Mouse (Mus musculus) megakaryocyte, adult 5-6 weeks (primary cell): ENCODE results near the gene Pigq. TPM values are rescaled to one million over a fixed set of nuclear protein-coding genes. Genes with fewer than 3 reads are reported as not detected.

Experiments
- ATAC-seq: 2 replicates; pipeline ENCODE4 v1.8.0; 2016; ENCODE audit warnings: mild to moderate bottlenecking, inconsistent platforms; ENCODE audit not compliant: poor library complexity, severe bottlenecking
- total RNA-seq, 2 experiments: library from RNA; stranded (forward) in 1 of 2; stranded (reverse) in 1 of 2; fragments of 153-499, 151-499 nt in 1 of 2; fragments of 221-1000, 200-1000 nt in 1 of 2; gene quantifications; 2 replicates each; pipeline versions ENCODE4 v1.2.3 to v1.2.4; 2015 to 2017

Gene Pigq
- total RNA-seq, 2 experiments from 2014 or later, result 33.8 to 45.2 TPM

- no peak for ATAC-seq
Measured at GRCm38 (mm10) chr17:25958771-25959494, 14.2 kb upstream of the Pigq start.

- no peak for ATAC-seq
Measured at GRCm38 (mm10) chr17:25957586-25958051, 12.9 kb upstream of the Pigq start.

GRCm38 (mm10) chr17:25956631-25957030 is 11.9 kb upstream of the Pigq start:
- no peak for ATAC-seq

- ATAC-seq, result no peak
Measured at GRCm38 (mm10) chr17:25956201-25956600, 11.5 kb upstream of the Pigq start.

- ATAC-seq, result no peak
Measured at GRCm38 (mm10) chr17:25955736-25956135, 11.0 kb upstream of the Pigq start.

GRCm38 (mm10) chr17:25954671-25955070 is 9.9 kb upstream of the Pigq start:
- ATAC-seq, result no peak

- ATAC-seq, result no peak
Measured at GRCm38 (mm10) chr17:25953161-25953560, 8.4 kb upstream of the Pigq start.

- ATAC-seq, result no peak
Measured at GRCm38 (mm10) chr17:25951803-25952623, 7.3 kb upstream of the Pigq start, which contains the start of gene A930017K11Rik. A930017K11Rik (minus strand) TSS chr17:25952565.

- no peak for ATAC-seq
Measured at GRCm38 (mm10) chr17:25951225-25951802, 6.6 kb upstream of the Pigq start.

- ATAC-seq, result no peak
Measured at GRCm38 (mm10) chr17:25950706-25951105, 6.0 kb upstream of the Pigq start.

- ATAC-seq, result no peak
Measured at GRCm38 (mm10) chr17:25949981-25950380, 5.2 kb upstream of the Pigq start.

- no peak for ATAC-seq
Measured at GRCm38 (mm10) chr17:25948051-25948450, 3.3 kb upstream of the Pigq start.

- no peak for ATAC-seq
Measured at GRCm38 (mm10) chr17:25947576-25947975, 2.8 kb upstream of the Pigq start.

GRCm38 (mm10) chr17:25946891-25947290 is 2.2 kb upstream of the Pigq start:
- no peak for ATAC-seq

- ATAC-seq, result no peak
Measured at GRCm38 (mm10) chr17:25946349-25946748, 1.6 kb upstream of the Pigq start.

- ATAC-seq, result no peak
Measured at GRCm38 (mm10) chr17:25945517-25946155, 900 bp upstream of the Pigq start.

- no peak for ATAC-seq
Measured at GRCm38 (mm10) chr17:25943769-25944168, 967 bp downstream of the Pigq start.

GRCm38 (mm10) chr17:25943221-25943620 is 1.5 kb downstream of the Pigq start:
- ATAC-seq, result no peak

GRCm38 (mm10) chr17:25942597-25943151 is 2.1 kb downstream of the Pigq start:
- peak; percentile 55 for ATAC-seq

GRCm38 (mm10) chr17:25941511-25942241 is 3.1 kb downstream of the Pigq start:
- ATAC-seq, result peak; percentile 82
